Mouse (Mus musculus) kidney, postnatal 0 days (tissue): ENCODE data around the gene Glrx5. TPM values are rescaled to one million over a fixed set of nuclear protein-coding genes. Genes with fewer than 3 reads are reported as not detected.

Source experiments
- ATAC-seq: fragments of 200-750 bp; cut with Nextera tagmentation; replicated peaks from 2 replicates; pipeline ENCODE4 v1.8.0; 2017; ENCODE audit warnings: low read depth, moderate number of reproducible peaks, moderate TSS enrichment, moderate library complexity; ENCODE audit not compliant: low FRiP score
- DNase-seq: peaks from one replicate; pipeline ENCODE4 v3.0.0-alpha.2; 2016; ENCODE audit warnings: low spot score
- H3K27ac ChIP-seq: fragments of 300-500 bp; sonication (generic); 2 replicates; pipeline ENCODE4 v1.5.1; 2014; ENCODE audit warnings: mild to moderate bottlenecking
- H3K27me3 ChIP-seq: fragments of 300-500 bp; sonication (generic); 2 replicates; pipeline ENCODE4 v1.6.1; 2014; ENCODE audit warnings: low read length, mixed read lengths; ENCODE audit not compliant: insufficient read depth
- H3K36me3 ChIP-seq: fragments of 300-500 bp; sonication (generic); 2 replicates; pipeline ENCODE4 v1.6.1; 2014; ENCODE audit warnings: low read length, mixed read lengths; ENCODE audit not compliant: insufficient read depth
- H3K4me1 ChIP-seq: fragments of 300-500 bp; sonication (generic); replicated peaks from 2 replicates; pipeline ENCODE4 v1.6.1; 2014; ENCODE audit warnings: antibody characterized with exemption, low read length, mixed read lengths; ENCODE audit not compliant: insufficient read depth
- H3K4me2 ChIP-seq: fragments of 300-500 bp; sonication (generic); 2 replicates; pipeline ENCODE4 v1.6.1; 2014; ENCODE audit warnings: mild to moderate bottlenecking, low read length, moderate library complexity, mixed read lengths
- H3K4me3 ChIP-seq: fragments of 300-500 bp; sonication (generic); replicated peaks from 2 replicates; pipeline ENCODE4 v1.5.1; 2014; ENCODE audit warnings: low read depth, low read length
- H3K9ac ChIP-seq: fragments of 300-500 bp; sonication (generic); 2 replicates; pipeline ENCODE4 v1.6.1; 2014; ENCODE audit warnings: low read depth, low read length
- H3K9me3 ChIP-seq: fragments of 300-500 bp; sonication (generic); replicated peaks from 2 replicates; pipeline ENCODE4 v1.6.1; 2016; ENCODE audit warnings: low read length, inconsistent platforms, mixed read lengths
- CTCF ChIP-seq: IDR thresholded peaks from 2 replicates; pipeline ENCODE4 v1.5.1; 2016; ENCODE audit warnings: antibody characterized with exemption, low read depth, mild to moderate bottlenecking, moderate library complexity
- WGBS: fragments of 180-500 bp; shearing (Covaris S2); extraction: QIAGEN DNeasy Blood & Tissue Kit; methylation state at CpG from one replicate; pipeline ENCODE4 v1.1.7; 2014; 5-methylcytosine and 5-hydroxymethylcytosine counted together
- polyA plus RNA-seq: library from polyadenylated mRNA; unstranded; fragments of >200 nt; fragmentation: Nextera tagmentation; extraction: Ambion mirVana; gene quantifications from 2 replicates; pipeline ENCODE4 v1.2.1, GENCODE M21; 2015

The Glrx5 gene
- polyA plus RNA-seq, 1 experiment from 2014 or later, result 225 TPM

DNA sequence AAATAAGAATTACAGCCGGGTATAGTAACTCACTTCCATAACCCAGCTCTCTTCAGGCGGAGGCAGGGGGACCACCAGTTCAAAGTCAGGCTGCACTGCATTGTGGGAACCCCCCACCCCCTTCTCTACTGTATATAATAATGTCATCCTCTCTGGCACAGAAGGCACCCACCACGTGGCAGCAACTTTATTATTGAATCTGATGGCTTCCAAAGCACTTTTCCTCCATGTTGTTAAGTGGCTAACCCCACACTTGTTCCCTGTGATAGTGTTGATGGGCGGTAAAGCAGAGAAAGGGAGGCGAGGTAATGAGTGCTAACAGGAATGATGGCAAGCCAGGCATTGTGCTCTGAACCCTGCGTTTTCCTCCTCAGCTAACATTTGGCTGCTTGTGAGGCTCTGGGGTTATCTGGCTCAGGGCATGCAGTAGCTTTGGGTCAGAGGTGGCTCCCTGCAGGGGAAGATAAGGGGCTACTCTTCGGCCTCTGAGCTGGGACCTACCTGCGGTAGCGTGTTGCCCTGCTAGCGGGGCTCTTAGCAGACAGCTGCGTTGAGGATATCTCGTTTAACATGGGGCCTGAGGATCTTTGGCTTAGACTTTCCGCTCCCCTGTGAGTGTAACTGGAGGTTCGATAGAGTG is 1.8 kb downstream of the Glrx5 start:
- no peak for TF ChIP-seq CTCF
- no peak overlapping the region for H3K27ac ChIP-seq

DNA sequence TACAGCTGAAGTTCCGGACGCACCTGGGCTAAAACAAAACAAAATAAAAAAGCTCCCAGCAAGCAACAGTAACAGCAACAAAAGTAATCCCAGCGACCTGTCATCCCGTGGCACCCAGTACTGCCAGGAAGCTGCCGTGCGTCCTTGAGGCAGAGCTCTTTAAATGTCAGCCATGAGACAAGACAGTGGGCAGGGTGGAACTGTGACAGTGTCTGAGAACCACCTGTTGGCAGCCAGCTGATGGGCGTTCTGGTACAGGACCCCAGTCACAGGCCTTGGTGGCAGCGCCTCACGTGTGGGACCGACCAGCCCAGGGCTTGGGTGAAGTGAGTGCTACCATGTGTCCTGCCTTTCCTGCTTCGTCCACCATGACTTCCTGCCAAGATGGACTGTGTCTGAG is 5.7 kb downstream of the Glrx5 start:
- Histone ChIP-seq H3K4me1 (peaks cover 19% of the 10 kb centered on the region), H3K27ac (no peak overlapping the region), H3K4me3 (no peak overlapping the region), H3K36me3 (peaks cover 9% of the 10 kb centered on the region), H3K4me2 (no peak overlapping the region), H3K9me3 (no peaks in the 10 kb centered on the region), H3K27me3 (no peaks in the 10 kb centered on the region), H3K9ac (no peak overlapping the region)
- TF ChIP-seq CTCF, result no peak
- WGBS, result 72% methylated on average over 11 of the region's 11 CpGs
- DNase-seq (no peak), ATAC-seq (no peak)

More for the DNA sequence above, 1.8 kb downstream of the Glrx5 start:
- no peak for ATAC-seq
- peaks cover 30% of the 10 kb centered on the region for H3K4me1 ChIP-seq
- peak overlapping the region; percentile 76 for H3K4me2 ChIP-seq
- 0 out of 2 replicates have a peak, but pooled peaks cover 4% of the 10 kb centered on the region for H3K36me3 ChIP-seq
- H3K4me3 ChIP-seq, result no peak overlapping the region
- no peak for DNase-seq
- no peaks in the 10 kb centered on the region for H3K9me3 ChIP-seq
- 71% methylated on average over 14 of the region's 14 CpGs for WGBS
- no peaks in the 10 kb centered on the region for H3K27me3 ChIP-seq
- H3K9ac ChIP-seq, result peak overlapping the region; percentile 81; the same call in 1 of the 2 replicates

DNA sequence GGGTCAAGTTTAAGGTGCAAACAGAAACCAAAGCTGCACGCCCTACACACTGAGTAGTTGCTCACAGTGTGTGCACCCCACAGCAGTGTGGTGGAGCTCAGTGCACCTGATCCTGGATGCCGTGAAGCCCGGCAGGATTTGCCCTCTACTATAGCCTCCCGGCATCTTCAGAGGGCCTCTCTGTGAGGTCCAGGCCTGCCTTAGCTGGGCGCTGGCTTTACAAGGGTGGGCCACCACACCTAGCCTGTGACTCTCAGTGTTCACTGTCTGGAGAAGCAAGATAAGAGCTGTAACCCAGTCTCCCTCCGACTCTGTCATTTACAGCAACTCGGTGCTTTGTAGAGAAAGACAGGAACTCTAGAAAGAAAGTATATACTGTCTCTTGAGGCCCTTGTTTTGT is 6.4 kb downstream of the Glrx5 start:
- TF ChIP-seq CTCF, result no peak
- ATAC-seq, result no peak
- H3K27ac ChIP-seq, result no peak overlapping the region
- H3K4me1 ChIP-seq, result peaks cover 13% of the 10 kb centered on the region
- H3K9me3 ChIP-seq, result no peaks in the 10 kb centered on the region
- H3K27me3 ChIP-seq, result no peaks in the 10 kb centered on the region
- DNase-seq, result no peak
- no peak overlapping the region for H3K9ac ChIP-seq
- peaks cover 9% of the 10 kb centered on the region for H3K36me3 ChIP-seq
- WGBS, result 60% methylated on average over 7 of the region's 7 CpGs
- no peak overlapping the region for H3K4me2 ChIP-seq
- H3K4me3 ChIP-seq, result no peak overlapping the region

DNA sequence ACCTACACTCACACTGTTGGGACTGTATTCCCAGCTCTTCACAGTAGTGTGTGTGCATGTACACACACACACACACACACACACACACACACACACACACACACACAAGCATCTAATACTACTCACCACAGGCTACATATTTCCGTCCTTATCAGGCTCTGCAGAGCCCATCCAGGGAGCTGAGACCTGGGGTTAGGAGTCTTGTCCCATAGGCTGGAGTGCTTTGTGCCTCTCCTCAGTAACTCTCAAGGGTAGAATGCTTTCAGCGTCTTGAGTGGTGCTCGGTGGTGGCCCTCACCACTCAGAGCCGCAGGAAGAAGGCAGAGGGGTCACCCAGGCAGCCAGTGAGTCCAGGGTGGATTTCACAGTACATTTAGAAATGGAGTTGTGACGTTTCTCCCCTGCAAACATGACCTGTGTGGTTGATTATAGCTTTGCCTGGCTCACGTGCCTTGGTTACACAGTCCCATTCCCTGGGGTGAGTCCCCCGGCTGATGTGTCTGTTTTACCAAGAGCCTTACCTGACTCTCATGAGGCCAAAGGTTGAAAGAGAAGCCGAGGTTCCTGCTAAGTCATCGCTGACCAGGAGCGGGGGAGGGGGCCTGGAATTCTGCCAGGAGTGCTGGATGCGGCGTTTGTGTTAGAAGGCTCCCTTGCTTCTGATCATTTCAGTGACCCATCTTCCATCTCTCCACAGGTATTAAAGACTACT is 7.2 kb downstream of the Glrx5 start:
- TF ChIP-seq CTCF, result no peak
- ATAC-seq, result peak; percentile 74
- H3K27ac ChIP-seq, result peak overlapping the region; percentile 36; the same call in 1 of the 2 replicates
- peaks cover 5% of the 10 kb centered on the region; the same call in 1 of the 2 replicates for H3K4me1 ChIP-seq
- H3K9ac ChIP-seq, result no peak overlapping the region
- no peaks in the 10 kb centered on the region for H3K27me3 ChIP-seq
- no peak for DNase-seq
- H3K4me2 ChIP-seq, result no peak overlapping the region
- WGBS, result 45% methylated on average over 12 of the region's 12 CpGs
- H3K36me3 ChIP-seq, result peaks cover 9% of the 10 kb centered on the region
- H3K9me3 ChIP-seq, result no peaks in the 10 kb centered on the region
- no peak overlapping the region for H3K4me3 ChIP-seq

DNA sequence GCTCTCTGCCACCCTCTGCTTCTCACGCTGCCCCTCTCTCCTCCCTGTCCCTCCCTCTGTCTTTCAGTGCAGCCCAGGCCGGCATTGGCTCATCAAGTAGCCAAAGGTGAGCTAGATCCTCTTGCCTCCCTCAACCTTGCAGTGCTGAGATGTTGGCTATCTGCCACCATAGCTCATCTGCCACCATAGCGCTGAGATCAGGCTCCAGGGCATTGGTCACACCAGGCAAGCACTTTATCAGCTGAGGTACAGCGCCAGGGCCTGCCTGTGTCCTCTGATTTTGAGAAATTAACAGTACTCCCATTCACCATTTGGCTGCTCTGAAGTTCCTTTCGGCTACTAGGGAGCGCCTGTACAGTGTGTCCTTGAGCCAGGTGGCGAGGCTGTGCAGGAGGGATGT is 8.5 kb downstream of the Glrx5 start:
- Histone ChIP-seq H3K4me3 (no peak overlapping the region), H3K4me1 (peaks cover 3% of the 10 kb centered on the region; the same call in 1 of the 2 replicates), H3K27me3 (no peaks in the 10 kb centered on the region), H3K9ac (no peak overlapping the region), H3K27ac (no peak overlapping the region), H3K4me2 (no peak overlapping the region), H3K36me3 (peaks cover 9% of the 10 kb centered on the region), H3K9me3 (no peaks in the 10 kb centered on the region)
- 92% methylated on average over 7 of the region's 7 CpGs for WGBS
- no peak for TF ChIP-seq CTCF
- no peak for DNase-seq
- ATAC-seq, result no peak

DNA sequence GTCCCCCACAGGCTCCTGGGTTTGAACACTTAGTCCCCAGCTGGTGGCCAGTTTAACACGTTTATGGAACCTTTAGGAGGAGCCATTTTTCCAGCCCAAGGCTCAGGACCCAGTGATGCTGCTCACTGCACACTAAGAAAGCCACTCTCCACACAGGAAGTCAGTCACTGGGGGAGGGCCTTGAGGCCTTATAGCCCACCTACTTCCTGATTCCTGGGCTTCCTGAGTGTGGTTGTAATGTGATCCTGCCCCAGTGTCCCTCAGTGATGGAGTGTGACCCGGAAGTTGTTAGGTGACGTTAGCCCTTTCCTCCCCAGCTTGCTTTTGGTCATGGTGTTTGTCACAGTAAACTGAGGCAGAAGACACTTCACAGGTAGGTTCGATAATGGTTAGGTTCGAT is 10.6 kb downstream of the Glrx5 start:
- Histone ChIP-seq H3K4me2 (no peak overlapping the region), H3K9ac (no peak overlapping the region), H3K4me1 (no peaks in the 10 kb centered on the region; the same call in 1 of the 2 replicates), H3K27ac (no peak overlapping the region), H3K36me3 (peaks cover 9% of the 10 kb centered on the region), H3K9me3 (no peaks in the 10 kb centered on the region), H3K27me3 (no peaks in the 10 kb centered on the region), H3K4me3 (no peak overlapping the region)
- no peak for TF ChIP-seq CTCF
- ATAC-seq, result no peak
- WGBS, result 79% methylated on average over 5 of the region's 5 CpGs
- no peak for DNase-seq
